Mouse (Mus musculus) frontal cortex, postnatal 25 days (tissue): ENCODE results near the gene Ntn4.

Source experiments
- DNase-seq, 2 experiments: peaks; one replicate each; pipeline ENCODE4 v3.0.0; 2022; ENCODE audit warnings: low spot score in 2 of 2

Gene Ntn4

GRCm38 (mm10) chr10:93640521-93640952 lies at the start of gene Ntn4:
Gene Ntn4 (plus strand): TSS chr10:93640681.
- DNase-seq: no peak

GRCm38 (mm10) chr10:93592456-93592855 lies 48.0 kb upstream of the Ntn4 start:
- no peak for DNase-seq

- DNase-seq: peak; percentile 86 to 88
Observed at GRCm38 (mm10) chr10:93594022-93594482, 46.4 kb upstream of the Ntn4 start.

- DNase-seq: no peak
Observed at GRCm38 (mm10) chr10:93595831-93596230, 44.6 kb upstream of the Ntn4 start.

GRCm38 (mm10) chr10:93596641-93597040 lies 43.8 kb upstream of the Ntn4 start:
- no peak for DNase-seq

GRCm38 (mm10) chr10:93602309-93602708 lies 38.2 kb upstream of the Ntn4 start:
- no peak for DNase-seq

GRCm38 (mm10) chr10:93603256-93603655 lies 37.2 kb upstream of the Ntn4 start:
- DNase-seq: no peak

GRCm38 (mm10) chr10:93606326-93606725 lies 34.2 kb upstream of the Ntn4 start:
- DNase-seq: no peak

- no peak for DNase-seq
Observed at GRCm38 (mm10) chr10:93608051-93608450, 32.4 kb upstream of the Ntn4 start.

GRCm38 (mm10) chr10:93609236-93609635 lies 31.2 kb upstream of the Ntn4 start:
- DNase-seq: no peak

- DNase-seq: no peak
Observed at GRCm38 (mm10) chr10:93610896-93611295, 29.6 kb upstream of the Ntn4 start.

GRCm38 (mm10) chr10:93611419-93612007 lies 29.0 kb upstream of the Ntn4 start:
- DNase-seq: no peak

- no peak for DNase-seq
Observed at GRCm38 (mm10) chr10:93614850-93615249, 25.6 kb upstream of the Ntn4 start.

- DNase-seq: no peak
Observed at GRCm38 (mm10) chr10:93620438-93621179, 19.9 kb upstream of the Ntn4 start.

GRCm38 (mm10) chr10:93623725-93624124 lies 16.8 kb upstream of the Ntn4 start:
- DNase-seq: no peak

- DNase-seq: no peak
Observed at GRCm38 (mm10) chr10:93624151-93624550, 16.3 kb upstream of the Ntn4 start.

- no peak for DNase-seq
Observed at GRCm38 (mm10) chr10:93630310-93630709, 10.2 kb upstream of the Ntn4 start.

- no peak for DNase-seq
Observed at GRCm38 (mm10) chr10:93632086-93632485, 8.4 kb upstream of the Ntn4 start.

- no peak for DNase-seq
Observed at GRCm38 (mm10) chr10:93633563-93633962, 6.9 kb upstream of the Ntn4 start.

GRCm38 (mm10) chr10:93633971-93634370 lies 6.5 kb upstream of the Ntn4 start:
- no peak for DNase-seq

GRCm38 (mm10) chr10:93635941-93636340 lies 4.5 kb upstream of the Ntn4 start:
- no peak for DNase-seq

- DNase-seq: no peak
Observed at GRCm38 (mm10) chr10:93640953-93641820, 706 bp downstream of the Ntn4 start.
